11 mouse cellular contexts compared by ENCODE assay signal in the genomic region with DNA sequence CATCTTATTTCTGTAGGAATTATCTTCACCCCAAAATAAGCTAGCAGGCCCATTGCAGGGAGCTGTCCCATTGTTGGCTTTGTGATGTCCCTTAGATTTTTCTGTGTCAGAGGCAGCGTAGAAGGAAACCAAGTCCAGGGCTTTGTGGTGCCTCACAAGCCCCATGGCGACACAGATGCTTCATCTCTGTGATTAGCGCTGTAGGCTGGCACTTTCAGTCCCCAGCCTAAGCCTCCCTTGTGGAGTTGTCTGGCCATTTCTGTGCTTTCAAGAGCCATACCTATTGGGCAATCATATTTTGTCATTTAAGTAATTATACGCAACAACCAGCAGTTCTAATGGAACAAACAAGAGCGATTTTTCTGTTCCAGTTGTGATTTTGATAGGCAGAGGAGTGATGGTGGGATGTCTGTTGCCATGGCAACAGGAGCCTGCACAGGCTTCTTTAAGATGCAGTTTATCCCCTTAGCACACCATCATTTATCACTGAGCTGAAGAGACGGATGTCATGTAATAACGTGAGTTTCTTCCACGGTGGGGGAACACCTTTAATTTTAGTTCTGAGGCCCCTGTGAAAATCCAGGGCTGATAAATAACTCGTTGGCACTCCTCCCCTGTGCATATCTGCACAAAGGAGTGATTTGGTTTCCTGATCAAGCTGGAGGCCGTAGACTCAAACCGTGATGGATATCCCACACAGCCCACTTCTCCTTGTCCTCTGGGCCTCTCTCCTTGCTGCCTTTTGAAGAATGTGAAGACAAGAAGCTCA.
DNase-seq lines count a peak whose midpoint lies in the region; ATAC-seq and TF ChIP-seq lines count a peak whose summit lies in the region.
"Had no signal": no experiment of that assay in that cellular context is flagged by ENCODE, and none has a peak within 500 bp of the region (broad histone marks: within the 10 kb centered on the region; RNA-seq: fewer than 3 reads in every experiment).

No protein-coding gene starts in this region.

- H3K4me2 ChIP-seq in hindbrain, embryonic 11.5 days (replicated peaks; ENCODE audit: low read depth, low read length): no peak overlapping the region
- no peak overlapping the region; the same call in 1 of the 2 replicates for H3K4me2 ChIP-seq in midbrain, embryonic 15.5 days
- H3K4me2 ChIP-seq: liver, embryonic 15.5 days had no signal

- TF ChIP-seq POLR2A in brain, embryonic 14.5 days (IDR thresholded peaks at IDR 0.05; ENCODE audit: borderline replicate concordance, extremely low read depth, insufficient read depth, insufficient read length, poor library complexity, severe bottlenecking): no peak

- no peak for TF ChIP-seq CTCF in brain, embryonic 14.5 days (IDR thresholded peaks at IDR 0.05; ENCODE audit: borderline replicate concordance, extremely low read depth, insufficient read depth, insufficient read length)

- H3K4me1 ChIP-seq in hindbrain, embryonic 11.5 days (replicated peaks; ENCODE audit: control insufficient read depth, insufficient read depth, low read length): 0 out of 2 replicates have a peak, but pooled peaks cover 2% of the 10 kb centered on the region
- H3K4me1 ChIP-seq in midbrain, embryonic 15.5 days: peaks cover 40% of the 10 kb centered on the region
- H3K4me1 ChIP-seq: liver, embryonic 15.5 days had no signal

- no peaks in the 10 kb centered on the region for H3K36me3 ChIP-seq in hindbrain, embryonic 11.5 days (ENCODE audit: control insufficient read depth, insufficient read depth, low read length)
- H3K36me3 ChIP-seq in midbrain, embryonic 15.5 days (replicated peaks): no peaks in the 10 kb centered on the region
- H3K36me3 ChIP-seq: liver, embryonic 15.5 days had no signal

- H3K4me3 ChIP-seq in hindbrain, embryonic 11.5 days (ENCODE audit: low read depth, low read length): no peak overlapping the region
- no peak overlapping the region for H3K4me3 ChIP-seq in midbrain, embryonic 15.5 days
- H3K4me3 ChIP-seq: heart, adult 2 months; liver, embryonic 15.5 days had no signal

- peak overlapping the region; percentile 45; the same call in 1 of the 2 replicates for H3K9ac ChIP-seq in hindbrain, embryonic 11.5 days (ENCODE audit: low read depth, low read length)
- H3K9ac ChIP-seq in midbrain, embryonic 15.5 days: no peak overlapping the region
- H3K9ac ChIP-seq: liver, embryonic 15.5 days had no signal

- H3K27me3 ChIP-seq in hindbrain, embryonic 11.5 days (ENCODE audit: control insufficient read depth, insufficient read depth, low read length): no peaks in the 10 kb centered on the region
- no peaks in the 10 kb centered on the region for H3K27me3 ChIP-seq in midbrain, embryonic 15.5 days (replicated peaks)
- H3K27me3 ChIP-seq: liver, embryonic 15.5 days had no signal

- WGBS in hindbrain, embryonic 11.5 days: 44% methylated on average over 11 of the region's 11 CpGs
- 13% methylated on average over 11 of the region's 11 CpGs for WGBS in midbrain, embryonic 15.5 days

- peak; percentile 86 for ATAC-seq in hindbrain, embryonic 11.5 days (ENCODE audit: low FRiP score)
- ATAC-seq in midbrain, embryonic 15.5 days (replicated peaks): peak; percentile 90

- H3K27ac ChIP-seq in hindbrain, embryonic 11.5 days (ENCODE audit: low read depth, low read length): peak overlapping the region; percentile 91
- H3K27ac ChIP-seq in midbrain, embryonic 15.5 days: peak overlapping the region; percentile 95
- H3K27ac ChIP-seq: heart, adult 2 months; liver, embryonic 15.5 days had no signal

- peak; percentile 94 for DNase-seq in brain, embryonic 14.5 days (ENCODE audit: low read depth)
- DNase-seq in embryo, embryonic 10 days (ENCODE audit: low spot score): peak; percentile 14
- DNase-seq in hindbrain, embryonic 11.5 days (ENCODE audit: low spot score): peak; percentile 66
- DNase-seq in gastrocnemius, postnatal 14 days: no peak
- DNase-seq in adrenal gland, adult 8-10 months: no peak
- DNase-seq in frontal cortex, adult 2 months (ENCODE audit: extremely low spot score in 1 of 2, low spot score in 1 of 2): no peak
- DNase-seq in adrenal gland, adult 18-20 months (ENCODE audit: low spot score in 2 of 2): no peak
- DNase-seq: cerebellum, postnatal 36 days; heart, adult 2 months had no signal

- intact Hi-C loops in gastrocnemius, postnatal 14 days (cut with DNase I; ENCODE audit: low total_unique reads): no loop called here

- no peaks in the 10 kb centered on the region for H3K9me3 ChIP-seq in hindbrain, embryonic 11.5 days (ENCODE audit: control insufficient read depth, low read length)
- H3K9me3 ChIP-seq in midbrain, embryonic 15.5 days: no peaks in the 10 kb centered on the region
- H3K9me3 ChIP-seq: liver, embryonic 15.5 days had no signal

Comparison
In these comparisons a context has a peak if more than half of its experiments do, and no peak if none do; other contexts are left out.
1. DNase-seq: peak in brain, embryonic 14.5 days (single experiment), embryo, embryonic 10 days (single experiment) and hindbrain, embryonic 11.5 days (single experiment); none in gastrocnemius, postnatal 14 days (single experiment), adrenal gland, adult 8-10 months (single experiment), frontal cortex, adult 2 months (0 of 2) and adrenal gland, adult 18-20 months (0 of 2).